Mouse (Mus musculus) T-helper 1 cell (primary cell): ENCODE data around the gene Olfr1055.
"Not testable (repeated sequence)": the region's sequence is repeated elsewhere in the genome, so short reads cannot be mapped to it uniquely, and the experiment has no call there.

ENCODE experiments used
- in situ Hi-C: fragments of 300-600 bp; cut with MboI, MseI; formaldehyde crosslinking; loops from one replicate; pipeline ENCODE4 v1.15.1; 2025; ENCODE audit warnings: high pct_unique_total_duplicates

Olfr1055 gene

GRCm38 (mm10) chr2:86350184-86350583 is at the start of gene Olfr1055:
Olfr1055 (minus strand) TSS chr2:86350284.
- in situ Hi-C loops, result no loop called here

GRCm38 (mm10) chr2:86395114-86395513 is 45.0 kb upstream of the Olfr1055 start:
- in situ Hi-C loops, result no loop called here

DNA sequence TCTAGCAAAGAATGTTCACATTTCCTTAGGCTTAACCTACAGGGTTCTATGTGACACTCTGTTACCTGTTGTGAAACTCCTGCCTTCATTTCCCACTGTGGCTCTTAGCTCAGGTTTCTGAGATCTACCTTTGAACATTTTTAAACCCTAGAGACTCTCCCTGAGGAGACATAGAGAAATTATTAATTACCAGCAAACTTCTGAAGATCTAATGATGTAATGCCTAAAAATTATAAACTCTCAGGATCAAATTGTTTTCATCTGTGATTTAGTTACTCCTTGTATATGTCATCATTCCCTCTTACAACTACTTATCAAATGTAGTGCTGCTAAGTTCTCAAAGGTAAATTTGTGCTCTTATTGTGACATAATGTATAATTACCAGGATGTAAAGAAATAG is 38.4 kb upstream of the Olfr1055 start, which contains the start of gene Olfr1058:
Gene Olfr1058 (minus strand): TSS at position 101 of the 400 bp plus-strand sequence.
- in situ Hi-C loops, result not testable (repeated sequence)

GRCm38 (mm10) chr2:86378293-86378692 is 28.2 kb upstream of the Olfr1055 start, which contains the start of gene Olfr1057:
Olfr1057 (minus strand) TSS chr2:86378393.
- in situ Hi-C loops, result no loop called here

DNA sequence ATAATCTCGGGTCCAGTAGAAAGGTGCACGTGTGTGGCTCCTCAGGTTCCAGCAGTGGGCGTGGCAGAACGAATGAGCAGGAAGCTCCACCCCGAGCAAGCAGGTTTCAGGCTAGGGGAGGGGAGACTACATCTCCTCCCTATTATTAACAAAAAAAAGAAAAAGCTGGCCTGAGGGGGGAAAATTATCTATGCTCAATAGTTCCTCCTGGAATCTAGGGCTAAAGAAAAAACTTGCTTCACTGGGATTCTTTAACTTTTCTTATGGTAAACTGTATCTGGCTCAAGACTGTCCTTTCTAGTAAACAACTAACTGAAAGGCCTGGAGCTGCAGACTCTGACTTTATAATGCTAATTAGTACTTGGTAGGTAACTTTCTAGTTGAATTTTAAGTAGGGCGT is 16.3 kb upstream of the Olfr1055 start:
- in situ Hi-C loops, result not testable (repeated sequence)

- in situ Hi-C loops, result no loop called here
Measured at GRCm38 (mm10) chr2:86362369-86362768, 12.3 kb upstream of the Olfr1055 start, which contains the start of gene Olfr1056. Olfr1056 (minus strand) TSS chr2:86362469.

DNA sequence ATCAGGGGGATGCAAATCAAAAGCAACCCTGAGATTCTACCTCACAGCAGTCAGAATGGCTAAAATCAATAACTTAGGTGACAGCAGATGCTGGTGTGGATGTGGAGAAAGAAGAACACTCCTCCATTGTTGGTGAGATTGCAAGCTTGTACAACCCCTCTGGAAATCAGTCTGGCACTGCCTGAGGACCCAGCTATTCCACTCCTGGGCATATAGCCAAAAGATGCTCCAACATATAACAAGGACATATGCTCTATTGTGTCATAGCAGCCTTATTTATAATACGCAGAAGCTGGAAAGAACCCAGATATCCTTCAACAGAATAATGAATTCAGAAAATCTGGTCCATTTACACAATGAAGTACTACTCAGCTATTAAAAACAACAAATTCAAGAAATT is 1.7 kb upstream of the Olfr1055 start:
- in situ Hi-C loops, result not testable (repeated sequence)

DNA sequence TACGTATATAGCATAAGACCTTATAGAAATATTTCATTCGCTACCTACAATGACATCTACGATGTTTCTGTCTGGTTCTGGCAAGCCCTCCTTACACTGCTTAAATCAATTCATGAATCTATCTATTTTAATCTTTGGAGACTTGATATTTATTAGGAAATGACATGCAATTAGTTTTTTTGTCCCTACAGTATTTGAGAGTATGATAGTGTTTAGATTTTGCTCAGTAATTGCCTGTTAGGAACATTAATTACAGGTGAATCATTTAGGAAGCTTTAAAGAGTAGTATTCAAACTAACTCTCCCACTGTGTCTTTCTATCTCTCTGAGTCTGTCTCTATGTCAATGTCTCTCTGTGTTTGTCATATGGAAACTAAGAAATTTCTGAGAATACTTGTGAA is 14.8 kb downstream of the Olfr1055 start, which contains the start of gene Olfr1054:
Gene Olfr1054 (minus strand): TSS at position 101 of the 400 bp plus-strand sequence.
- in situ Hi-C loops, result no loop called here

DNA sequence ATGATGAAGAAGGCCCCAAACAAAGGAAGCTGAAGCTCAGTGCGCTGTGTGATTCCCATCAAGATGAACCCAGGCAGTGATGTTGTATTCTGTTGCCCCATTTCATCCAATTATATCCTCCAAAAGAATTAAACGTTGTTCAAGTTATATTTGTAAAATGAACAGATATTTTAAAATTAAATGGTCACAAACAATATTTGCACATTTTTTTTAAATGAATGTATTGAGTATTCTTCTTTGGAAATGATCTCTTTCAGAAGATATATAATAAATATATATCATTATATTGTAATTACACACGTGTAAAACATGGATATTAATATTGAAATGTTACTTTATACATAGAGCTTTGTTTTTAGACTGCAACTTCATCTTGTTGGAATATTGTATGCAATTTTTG is 34.9 kb downstream of the Olfr1055 start, which contains the start of gene Olfr1053:
Gene Olfr1053 (minus strand): TSS at position 101 of the 400 bp plus-strand sequence.
- in situ Hi-C loops, result no loop called here
